Mouse (Mus musculus): Measurements from ENCODE around the gene Psmd9.

The Psmd9 gene

GRCm38 (mm10) chr5:123169284-123169683 is at the start of gene Psmd9:
TSS of gene Psmd9 (plus strand) at chr5:123169413.
- no peak for DNase-seq

DNA sequence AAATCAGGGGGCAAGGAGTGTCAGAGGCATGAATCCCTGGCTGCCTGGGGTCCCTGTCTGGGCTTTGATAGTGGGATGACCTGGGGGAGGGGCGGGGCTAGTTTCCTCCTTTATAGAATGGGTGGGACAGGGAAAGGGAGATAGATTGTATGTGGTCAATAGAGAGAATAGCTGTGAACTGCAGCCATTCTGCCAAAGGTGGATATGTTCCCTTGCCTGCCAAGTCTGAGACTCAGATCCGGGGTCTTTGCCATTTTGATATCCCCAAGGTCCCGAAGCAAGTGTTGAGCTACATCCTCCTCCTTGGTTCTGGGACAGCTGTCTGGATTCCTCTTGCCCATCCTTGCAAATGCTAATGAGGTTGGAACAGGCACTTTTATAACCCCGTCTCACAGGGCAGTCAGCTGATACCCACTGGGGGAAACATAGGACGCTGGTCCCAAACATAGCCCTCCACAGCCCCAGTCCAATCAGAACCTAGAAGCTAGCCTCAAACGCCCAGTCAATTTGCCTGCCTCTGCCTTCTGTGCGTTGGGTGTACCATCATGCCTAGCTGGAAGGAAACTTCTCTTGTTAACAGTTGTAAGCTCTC is 48.5 kb upstream of the Psmd9 start:
- DNase-seq: no peak

DNA sequence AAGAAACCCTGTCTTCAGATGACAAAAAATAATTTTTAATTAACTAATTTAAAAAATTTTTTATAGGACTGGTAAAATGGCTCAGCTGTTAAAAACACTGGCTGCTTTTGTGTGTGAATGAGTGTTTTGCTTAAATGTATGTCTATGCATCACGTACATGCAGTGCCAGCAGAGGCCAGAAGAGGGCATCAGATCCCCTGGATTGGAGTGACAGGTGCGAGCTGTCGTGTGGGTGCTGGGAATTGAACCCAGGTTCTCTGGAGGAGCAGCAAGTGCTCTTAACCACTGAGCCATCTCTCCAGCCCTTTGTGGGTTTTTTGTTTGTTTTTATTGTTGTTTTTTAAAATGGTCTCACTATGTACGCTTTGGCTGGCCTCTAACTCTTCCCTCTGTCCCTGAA is 47.0 kb upstream of the Psmd9 start:
- peak; percentile 61 for DNase-seq

GRCm38 (mm10) chr5:123125105-123125504 is 44.1 kb upstream of the Psmd9 start:
- DNase-seq: no peak

DNA sequence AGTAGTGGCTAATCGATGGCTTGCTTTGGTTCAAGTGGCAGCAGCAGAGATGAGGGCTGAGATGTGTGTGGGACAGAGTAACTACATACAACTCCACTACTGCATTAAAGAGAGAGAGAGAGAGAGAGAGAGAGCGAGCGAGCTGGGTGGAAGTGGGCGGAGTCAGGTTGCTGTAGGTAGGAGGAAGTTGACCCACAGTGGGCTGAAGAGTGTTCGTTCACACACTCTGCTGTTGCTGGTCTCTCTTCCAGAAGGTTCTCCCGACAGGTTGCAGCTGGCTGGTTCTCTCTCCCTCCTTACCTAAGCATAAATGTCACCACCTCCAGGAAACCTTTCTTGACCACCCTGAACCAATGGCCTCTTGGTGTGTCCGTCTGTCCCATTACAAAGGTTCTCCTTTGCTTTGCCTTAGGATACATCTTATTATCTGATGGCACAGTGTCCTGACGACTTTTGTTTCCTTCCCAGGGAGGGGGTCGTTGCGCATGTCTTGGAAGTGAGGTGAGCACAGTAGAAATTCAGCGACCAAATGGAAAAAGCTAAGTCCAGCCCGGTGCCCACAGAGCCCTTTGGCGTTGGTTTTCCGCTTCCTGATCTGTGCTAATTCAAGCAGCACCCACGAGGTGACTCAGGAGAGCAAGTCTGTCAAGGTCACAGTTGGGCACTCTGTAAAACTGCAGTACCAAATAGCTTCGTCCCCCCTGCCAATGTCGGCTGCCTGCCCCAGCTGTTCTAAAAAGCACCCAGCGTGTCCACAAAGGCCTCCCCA is 43.4 kb upstream of the Psmd9 start:
- peak; percentile 44 for DNase-seq

GRCm38 (mm10) chr5:123127031-123127430 is 42.2 kb upstream of the Psmd9 start:
- DNase-seq: no peak

GRCm38 (mm10) chr5:123128426-123129169 is 40.6 kb upstream of the Psmd9 start:
- peak; percentile 49 for DNase-seq

GRCm38 (mm10) chr5:123129170-123129757 is 39.9 kb upstream of the Psmd9 start:
- no peak for DNase-seq

GRCm38 (mm10) chr5:123130030-123130813 is 39.0 kb upstream of the Psmd9 start:
- no peak for DNase-seq

- no peak for DNase-seq
Observed at GRCm38 (mm10) chr5:123130814-123131148, 38.4 kb upstream of the Psmd9 start.

GRCm38 (mm10) chr5:123132308-123133071 is 36.7 kb upstream of the Psmd9 start, which contains the start of gene Rhof:
TSS of gene Rhof (minus strand) at chr5:123132692.
- peak; percentile 95 for DNase-seq

DNA sequence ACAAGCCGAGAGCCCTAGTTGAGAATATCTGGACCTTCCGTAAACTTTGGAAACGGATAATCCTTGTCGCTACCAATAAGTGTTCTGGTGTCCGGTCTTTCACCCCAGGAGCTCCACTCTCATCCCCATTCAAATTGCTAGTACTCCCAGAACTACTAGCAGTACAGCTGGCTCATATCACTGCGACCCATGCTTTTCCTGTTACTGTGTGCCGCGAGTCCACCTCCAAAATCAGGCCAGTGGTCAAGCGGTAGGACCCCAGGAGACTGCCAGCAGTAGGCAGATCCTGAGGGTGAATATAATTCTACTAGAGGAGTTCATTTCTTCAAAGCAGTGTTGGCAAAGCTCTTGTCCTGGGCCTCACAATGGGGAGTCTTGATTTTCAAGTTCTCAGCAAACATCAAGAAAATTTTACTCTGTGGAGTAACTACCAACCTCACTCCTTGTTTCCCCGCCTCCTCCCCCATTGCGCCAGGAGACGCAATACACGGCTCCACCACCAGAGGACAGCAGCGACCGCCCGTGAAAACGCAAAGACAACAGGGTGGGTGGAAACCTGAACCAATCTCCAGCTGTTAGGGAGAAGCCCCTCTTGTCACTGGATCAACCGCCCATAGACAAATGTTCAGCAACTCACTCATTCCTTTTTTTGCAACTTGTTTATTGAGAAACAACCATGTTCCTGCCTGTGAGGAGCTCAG is 36.0 kb upstream of the Psmd9 start:
- peak; percentile 88 for DNase-seq

DNA sequence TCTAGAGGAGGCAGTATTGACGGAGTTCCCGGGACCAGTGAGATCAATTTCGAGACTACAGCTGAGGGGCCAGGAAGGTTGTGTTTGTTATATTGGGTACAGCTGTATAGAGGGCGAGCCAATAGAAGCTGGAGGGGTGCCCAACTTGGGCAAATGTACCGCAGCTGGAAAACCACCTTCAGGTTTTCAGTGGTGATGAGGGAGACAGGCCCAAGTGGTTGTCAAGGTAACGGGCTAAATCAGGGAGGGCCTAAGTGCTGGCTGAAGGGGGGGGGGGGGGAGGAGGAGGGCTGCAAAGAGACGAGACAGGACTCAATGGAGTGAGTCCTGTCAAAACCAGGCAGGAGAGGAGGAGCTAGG is 35.4 kb upstream of the Psmd9 start:
- DNase-seq: no peak

- DNase-seq: peak; percentile 57
Observed at GRCm38 (mm10) chr5:123134186-123134874, 34.9 kb upstream of the Psmd9 start.

GRCm38 (mm10) chr5:123134875-123135382 is 34.3 kb upstream of the Psmd9 start:
- DNase-seq: no peak

GRCm38 (mm10) chr5:123135471-123136360 is 33.5 kb upstream of the Psmd9 start:
- peak; percentile 93 for DNase-seq

DNA sequence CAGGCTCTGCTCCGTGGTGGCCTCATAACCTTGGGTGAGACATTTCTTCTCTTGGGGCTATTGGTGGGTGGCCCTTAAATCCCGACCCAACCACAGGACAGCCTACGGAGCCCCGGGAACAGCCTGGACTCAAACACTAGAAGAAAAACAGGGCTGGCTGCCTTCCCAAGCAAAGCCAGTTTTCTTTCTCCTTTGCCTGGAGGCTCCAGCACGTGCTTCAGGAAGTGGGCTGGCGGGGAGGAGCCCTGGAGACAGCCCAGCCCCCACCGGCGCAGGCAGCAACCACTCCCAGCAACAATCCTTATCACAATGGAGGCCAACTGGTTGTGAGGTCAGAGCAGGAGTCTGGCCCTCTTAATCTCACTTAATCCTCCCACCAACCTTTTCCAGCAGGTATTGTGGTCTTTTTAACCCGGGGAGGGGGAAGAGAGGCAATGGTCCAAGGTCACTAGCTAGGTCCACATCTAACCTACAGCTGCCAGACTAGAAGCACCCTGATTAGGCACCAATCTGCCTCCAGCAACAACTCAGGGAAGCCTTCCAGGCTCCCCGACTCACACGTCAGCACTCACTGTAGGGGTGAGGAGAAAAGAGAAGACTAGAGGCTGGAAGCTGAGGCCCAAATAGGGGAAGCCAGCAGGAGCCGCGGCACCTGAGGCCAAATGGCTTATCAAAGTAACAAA is 32.7 kb upstream of the Psmd9 start:
- peak; percentile 94 for DNase-seq

DNA sequence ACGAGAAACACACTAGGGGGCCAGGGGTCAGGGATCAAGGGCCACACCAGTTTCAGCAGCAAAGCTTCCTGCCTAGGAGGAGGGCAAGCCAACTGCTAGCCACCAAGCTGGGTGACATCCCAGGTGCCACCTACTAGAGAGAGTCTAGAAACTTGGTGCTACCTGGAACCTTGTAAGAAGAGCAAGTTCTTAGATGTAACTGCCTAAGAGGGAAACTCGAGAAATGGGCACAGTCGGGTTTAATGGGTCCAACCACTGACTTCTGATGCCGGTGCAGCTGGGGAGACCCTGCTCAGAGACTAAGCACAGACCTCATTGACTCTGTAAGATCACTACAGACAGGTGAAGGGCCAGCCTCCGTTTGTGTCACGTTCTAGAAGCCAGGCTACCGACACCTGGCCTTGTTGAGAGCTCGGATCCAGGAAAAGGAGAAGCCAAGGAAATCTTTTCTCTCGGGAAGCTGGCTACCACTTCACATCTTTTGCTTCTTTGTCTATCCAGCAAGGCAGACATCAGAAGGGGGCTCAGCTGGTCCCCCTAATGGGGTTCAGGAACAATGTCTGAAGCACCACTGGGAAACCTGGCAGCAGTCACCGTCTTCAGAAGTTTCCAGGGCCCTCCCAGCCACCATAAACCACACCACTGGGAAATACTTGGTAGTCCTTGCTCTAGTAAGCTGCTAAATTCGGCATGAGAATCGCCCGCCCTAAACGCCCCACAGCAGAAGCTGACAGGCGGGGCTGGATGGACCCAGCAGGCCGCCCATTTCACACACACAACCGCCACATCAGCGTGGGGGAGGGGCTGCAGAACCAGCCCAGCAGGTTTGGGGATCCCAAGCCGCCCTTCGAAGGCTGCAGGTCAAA is 31.9 kb upstream of the Psmd9 start:
- peak; percentile 94 for DNase-seq
